Mouse (Mus musculus): ENCODE results near the gene Cdk14. TPM values are rescaled to one million over a fixed set of nuclear protein-coding genes. Genes with fewer than 3 reads are reported as not detected.

The Cdk14 gene
- polyA plus RNA-seq, 1 experiment from 2014 or later = 10.3 TPM

DNA sequence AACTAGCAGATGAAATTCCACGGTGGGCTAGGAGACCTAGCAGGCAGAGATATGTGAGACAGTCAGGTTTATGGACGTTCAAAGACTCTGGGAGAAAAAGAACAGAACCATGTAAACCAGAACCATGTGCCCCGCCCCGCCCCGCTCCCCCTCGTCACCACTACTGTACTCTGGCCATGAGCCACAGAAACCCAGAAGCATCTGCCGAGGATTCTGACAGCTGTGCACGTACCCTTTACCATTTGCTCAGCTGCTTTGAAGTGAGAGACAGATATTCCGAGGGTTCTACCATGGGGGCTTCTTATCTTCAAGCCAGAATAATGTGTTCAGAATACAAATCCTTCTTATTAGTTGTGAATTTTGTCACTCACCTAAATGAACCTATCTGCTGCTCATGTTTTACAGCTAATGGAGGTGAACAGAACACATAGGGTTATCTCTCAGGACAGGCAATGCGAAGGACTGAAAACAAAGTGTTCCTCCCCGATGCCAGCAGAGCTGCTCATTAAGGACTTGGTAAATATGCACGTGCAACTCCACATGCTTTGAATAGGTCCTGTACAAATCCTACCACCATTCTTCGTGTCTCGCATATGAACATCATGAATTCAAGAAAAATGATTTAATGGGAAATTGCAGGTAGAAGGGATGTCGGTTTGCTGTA lies 412.5 kb downstream of the Cdk14 start:
- no peak for DNase-seq (ENCODE audit: low spot score)
- H3K27ac ChIP-seq (replicated peaks) = peak overlapping the region; percentile 10; the same call in 1 of the 2 replicates

DNA sequence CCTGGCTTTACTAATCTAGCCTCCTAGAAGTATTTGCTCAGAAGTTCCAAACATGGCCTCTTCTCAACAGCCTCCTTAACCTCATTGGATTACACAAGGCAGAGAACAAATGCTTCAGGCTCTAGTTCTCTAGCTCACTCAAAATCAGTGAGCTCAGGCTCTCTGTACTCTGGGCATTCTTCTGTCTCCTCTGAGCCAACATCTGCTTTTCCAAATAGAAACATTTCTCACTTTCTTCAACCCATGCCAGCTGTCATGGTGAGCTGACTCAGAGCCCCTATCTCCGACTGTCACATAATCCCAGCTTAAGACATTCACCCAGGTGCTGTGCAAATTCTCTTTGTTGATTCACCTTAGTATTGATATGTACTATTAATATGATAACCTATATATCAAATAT lies 414.5 kb downstream of the Cdk14 start:
- Histone ChIP-seq H3K27me3 (ENCODE audit: low read depth, poor library complexity, severe bottlenecking) (peaks cover 72% of the 10 kb centered on the region), H3K9me3 (replicated peaks) (no peaks in the 10 kb centered on the region), H3K36me3 (peaks cover 5% of the 10 kb centered on the region; the same call in 1 of the 2 replicates), H3K4me1 (peaks cover 24% of the 10 kb centered on the region), H3K4me3 (no peak overlapping the region), H3K27ac (replicated peaks) (no peak overlapping the region)
- WGBS = 76% methylated on average over 1 of the region's 1 CpGs
- DNase-seq (ENCODE audit: low spot score) = no peak

More for the DNA sequence above, 412.5 kb downstream of the Cdk14 start:
- H3K4me1 ChIP-seq = peaks cover 24% of the 10 kb centered on the region
- H3K27me3 ChIP-seq (ENCODE audit: low read depth, poor library complexity, severe bottlenecking) = peaks cover 81% of the 10 kb centered on the region
- peaks cover 5% of the 10 kb centered on the region; the same call in 1 of the 2 replicates for H3K36me3 ChIP-seq
- 0 out of 2 replicates have a peak, but pooled peaks cover 4% of the 10 kb centered on the region for H3K9me3 ChIP-seq (replicated peaks)
- H3K4me3 ChIP-seq = no peak overlapping the region; the same call in 1 of the 2 replicates
- 69% methylated on average over 15 of the region's 15 CpGs for WGBS

GRCm38 (mm10) chr5:5004740-5005139 lies 415.4 kb downstream of the Cdk14 start:
- Histone ChIP-seq H3K36me3 (no peaks in the 10 kb centered on the region), H3K4me3 (no peak overlapping the region), H3K27me3 (ENCODE audit: low read depth, poor library complexity, severe bottlenecking) (peaks cover 63% of the 10 kb centered on the region), H3K9me3 (replicated peaks) (no peaks in the 10 kb centered on the region), H3K27ac (replicated peaks) (no peak overlapping the region), H3K4me1 (peaks cover 24% of the 10 kb centered on the region)
- no peak for DNase-seq (ENCODE audit: low spot score)
- WGBS = 92% methylated on average over 2 of the region's 2 CpGs

GRCm38 (mm10) chr5:4993192-4993601 lies 426.9 kb downstream of the Cdk14 start:
- Histone ChIP-seq H3K4me1 (peaks cover 5% of the 10 kb centered on the region; the same call in 1 of the 2 replicates), H3K4me3 (no peak overlapping the region), H3K27ac (replicated peaks) (no peak overlapping the region), H3K27me3 (ENCODE audit: low read depth, poor library complexity, severe bottlenecking) (no peaks in the 10 kb centered on the region), H3K36me3 (no peaks in the 10 kb centered on the region), H3K9me3 (replicated peaks) (no peaks in the 10 kb centered on the region)
- WGBS = 87% methylated on average over 4 of the region's 4 CpGs
- DNase-seq (ENCODE audit: low spot score) = no peak

- peaks cover 5% of the 10 kb centered on the region; the same call in 1 of the 2 replicates for H3K4me1 ChIP-seq
- 93% methylated on average over 2 of the region's 2 CpGs for WGBS
- H3K4me3 ChIP-seq = no peak overlapping the region
- no peaks in the 10 kb centered on the region for H3K36me3 ChIP-seq
- DNase-seq (ENCODE audit: low spot score) = no peak
- no peak overlapping the region for H3K27ac ChIP-seq (replicated peaks)
- H3K27me3 ChIP-seq (ENCODE audit: low read depth, poor library complexity, severe bottlenecking) = no peaks in the 10 kb centered on the region
- no peaks in the 10 kb centered on the region for H3K9me3 ChIP-seq (replicated peaks)
Observed at GRCm38 (mm10) chr5:4991023-4991422, 429.1 kb downstream of the Cdk14 start.

DNA sequence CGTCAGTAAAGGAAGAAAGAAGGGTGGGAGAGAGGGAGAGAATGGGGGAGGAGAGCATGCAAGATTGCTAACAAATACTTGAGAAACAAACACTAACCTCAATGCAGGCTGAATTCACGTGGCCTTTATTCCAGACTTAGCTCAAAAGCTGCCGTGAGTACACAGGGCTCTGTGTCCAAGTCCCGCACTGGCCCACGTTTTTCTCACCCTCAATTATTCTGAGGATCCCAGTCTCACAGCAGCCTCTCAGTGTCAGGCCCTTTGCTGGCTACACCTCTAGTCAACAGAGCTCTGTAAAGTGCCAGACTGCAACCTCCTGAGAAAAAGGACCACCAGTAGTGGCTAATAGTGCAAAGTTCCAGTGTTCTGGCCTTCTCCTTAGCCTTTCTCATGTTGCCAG lies 429.9 kb downstream of the Cdk14 start:
- Histone ChIP-seq H3K27me3 (ENCODE audit: low read depth, poor library complexity, severe bottlenecking) (no peaks in the 10 kb centered on the region), H3K4me3 (no peak overlapping the region), H3K4me1 (peaks cover 5% of the 10 kb centered on the region; the same call in 1 of the 2 replicates), H3K9me3 (replicated peaks) (no peaks in the 10 kb centered on the region), H3K36me3 (no peaks in the 10 kb centered on the region), H3K27ac (replicated peaks) (no peak overlapping the region)
- DNase-seq (ENCODE audit: low spot score) = no peak
- WGBS = 55% methylated on average over 5 of the region's 5 CpGs

GRCm38 (mm10) chr5:4986181-4986580 lies 433.9 kb downstream of the Cdk14 start:
- whole genome bisulfite sequencing = 83% methylated on average over 2 of the region's 2 CpGs
- no peak overlapping the region for H3K27ac ChIP-seq (replicated peaks)
- no peaks in the 10 kb centered on the region for H3K9me3 ChIP-seq (replicated peaks)
- H3K27me3 ChIP-seq (ENCODE audit: low read depth, poor library complexity, severe bottlenecking) = no peaks in the 10 kb centered on the region
- no peak for DNase-seq (ENCODE audit: low spot score)
- H3K4me1 ChIP-seq = peaks cover 5% of the 10 kb centered on the region; the same call in 1 of the 2 replicates
- H3K4me3 ChIP-seq = no peak overlapping the region
- no peaks in the 10 kb centered on the region for H3K36me3 ChIP-seq

GRCm38 (mm10) chr5:4979551-4979950 lies 440.6 kb downstream of the Cdk14 start:
- H3K4me1 ChIP-seq = no peaks in the 10 kb centered on the region
- WGBS = 94% methylated on average over 4 of the region's 4 CpGs
- DNase-seq (ENCODE audit: low spot score) = no peak
- H3K27ac ChIP-seq (replicated peaks) = no peak overlapping the region
- no peaks in the 10 kb centered on the region for H3K36me3 ChIP-seq
- no peak overlapping the region for H3K4me3 ChIP-seq
- H3K27me3 ChIP-seq (ENCODE audit: low read depth, poor library complexity, severe bottlenecking) = no peaks in the 10 kb centered on the region
- no peaks in the 10 kb centered on the region for H3K9me3 ChIP-seq (replicated peaks)

DNA sequence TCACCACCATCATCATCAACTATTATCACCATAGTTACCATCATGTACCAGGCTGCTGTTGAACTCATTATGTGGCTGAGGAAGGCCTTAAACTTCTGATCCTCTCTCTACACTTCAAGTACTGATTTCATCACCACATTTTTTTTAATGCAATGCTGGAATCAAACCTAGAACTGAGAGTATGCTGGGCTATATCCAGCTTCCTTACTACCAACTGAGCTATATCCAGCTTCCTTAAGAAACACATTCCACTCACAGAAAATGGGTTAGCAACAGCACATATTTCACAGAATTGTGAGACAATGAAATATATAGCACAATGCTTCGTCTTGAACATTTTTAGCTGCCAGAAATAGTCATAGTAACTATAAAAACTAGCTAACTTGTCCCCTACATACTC lies 446.7 kb downstream of the Cdk14 start:
- Histone ChIP-seq H3K27ac (replicated peaks) (no peak overlapping the region), H3K4me1 (no peaks in the 10 kb centered on the region), H3K36me3 (no peaks in the 10 kb centered on the region), H3K4me3 (no peak overlapping the region), H3K9me3 (replicated peaks) (no peaks in the 10 kb centered on the region), H3K27me3 (ENCODE audit: low read depth, poor library complexity, severe bottlenecking) (no peaks in the 10 kb centered on the region)
- WGBS = 92% methylated on average over 1 of the region's 1 CpGs
- DNase-seq (ENCODE audit: low spot score) = no peak

DNA sequence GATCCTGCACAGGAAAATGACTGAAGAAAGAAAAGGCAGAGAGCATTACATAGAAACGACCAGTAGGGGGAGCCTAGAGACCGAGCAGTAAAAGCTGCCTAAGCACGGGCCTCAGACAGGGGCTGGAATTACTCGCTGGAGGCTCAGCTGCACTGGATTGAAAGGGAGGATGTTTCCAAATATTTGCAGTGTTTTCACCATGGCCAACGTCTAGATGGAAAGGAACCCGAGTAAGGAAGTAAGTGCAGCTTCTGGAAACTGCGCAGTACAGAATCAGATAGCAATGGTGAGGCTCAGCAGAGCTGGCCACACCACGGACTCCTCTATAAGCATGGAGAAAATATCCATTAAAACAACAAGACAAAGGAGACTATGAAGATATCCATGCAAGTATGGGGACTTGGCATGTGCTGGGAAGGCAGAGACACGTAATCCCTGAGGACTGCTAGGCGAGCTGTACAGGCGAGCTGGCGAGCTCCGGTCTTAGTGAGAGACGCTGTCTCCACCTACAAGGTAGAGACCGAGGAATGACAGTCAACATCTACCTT lies 458.0 kb downstream of the Cdk14 start:
- 54% methylated on average over 15 of the region's 15 CpGs for WGBS

DNA sequence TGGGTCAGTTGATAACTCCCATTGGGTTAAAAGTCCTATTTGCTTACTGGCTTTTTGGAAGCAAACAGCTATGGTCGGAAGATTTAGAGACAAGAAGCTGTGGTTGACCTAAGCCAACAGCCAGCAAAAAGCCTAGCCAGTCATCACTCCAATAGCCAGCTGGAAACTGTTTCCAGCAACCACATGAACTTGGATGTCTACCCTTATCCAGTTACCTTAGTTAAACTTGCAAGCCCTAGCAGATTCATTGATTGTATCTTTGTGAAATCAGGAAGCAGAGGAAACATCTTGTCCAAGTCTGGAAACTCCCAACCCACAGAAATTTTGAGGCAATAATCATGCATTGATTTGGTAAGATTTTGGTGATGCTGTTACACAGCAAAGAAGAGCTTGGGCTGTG lies 458.5 kb downstream of the Cdk14 start:
- Histone ChIP-seq H3K27ac (replicated peaks) (no peak overlapping the region), H3K36me3 (no peaks in the 10 kb centered on the region), H3K4me1 (peaks cover 21% of the 10 kb centered on the region), H3K4me3 (no peak overlapping the region), H3K27me3 (ENCODE audit: low read depth, poor library complexity, severe bottlenecking) (no peaks in the 10 kb centered on the region), H3K9me3 (replicated peaks) (no peaks in the 10 kb centered on the region)
- DNase-seq (ENCODE audit: low spot score) = no peak
- 97% methylated on average over 1 of the region's 1 CpGs for WGBS

More for the DNA sequence above, 458.0 kb downstream of the Cdk14 start:
- no peak overlapping the region for H3K27ac ChIP-seq (replicated peaks)
- no peaks in the 10 kb centered on the region for H3K9me3 ChIP-seq (replicated peaks)
- H3K4me1 ChIP-seq = peaks cover 21% of the 10 kb centered on the region
- no peak overlapping the region for H3K4me3 ChIP-seq
- no peaks in the 10 kb centered on the region for H3K36me3 ChIP-seq
- no peaks in the 10 kb centered on the region for H3K27me3 ChIP-seq (ENCODE audit: low read depth, poor library complexity, severe bottlenecking)
- peak; percentile 64 for DNase-seq (ENCODE audit: low spot score)

DNA sequence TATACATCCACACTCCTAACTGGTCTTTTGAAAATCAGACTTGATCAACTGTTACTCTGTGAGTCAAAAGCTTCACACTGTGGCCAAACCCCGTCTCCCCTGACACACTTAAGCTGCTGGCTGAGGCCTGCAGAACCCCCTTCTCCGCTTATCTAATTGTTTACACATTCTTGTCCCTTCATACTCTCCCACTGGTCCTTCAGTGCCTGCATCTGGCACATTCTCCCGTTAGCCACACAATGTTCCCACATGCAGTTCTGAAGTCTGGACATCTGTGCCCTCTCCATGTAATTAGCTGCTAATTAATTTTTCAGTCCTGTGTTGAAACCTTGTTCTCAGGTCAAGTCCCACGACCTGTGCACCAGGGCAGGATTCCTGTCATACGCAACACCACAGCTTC lies 460.7 kb downstream of the Cdk14 start:
- Histone ChIP-seq H3K36me3 (no peaks in the 10 kb centered on the region), H3K4me3 (no peak overlapping the region), H3K9me3 (replicated peaks) (no peaks in the 10 kb centered on the region), H3K27ac (replicated peaks) (no peak overlapping the region), H3K27me3 (ENCODE audit: low read depth, poor library complexity, severe bottlenecking) (no peaks in the 10 kb centered on the region), H3K4me1 (peaks cover 21% of the 10 kb centered on the region)
- DNase-seq (ENCODE audit: low spot score) = no peak
- 51% methylated on average over 5 of the region's 5 CpGs for WGBS

- DNase-seq (ENCODE audit: low spot score) = no peak
- peaks cover 9% of the 10 kb centered on the region; the same call in 1 of the 2 replicates for H3K4me1 ChIP-seq
- H3K27me3 ChIP-seq (ENCODE audit: low read depth, poor library complexity, severe bottlenecking) = no peaks in the 10 kb centered on the region
- no peak overlapping the region for H3K27ac ChIP-seq (replicated peaks)
- H3K9me3 ChIP-seq (replicated peaks) = no peaks in the 10 kb centered on the region
- no peak overlapping the region for H3K4me3 ChIP-seq
- 88% methylated on average over 7 of the region's 7 CpGs for WGBS
- H3K36me3 ChIP-seq = no peaks in the 10 kb centered on the region
Observed at GRCm38 (mm10) chr5:4955993-4956392, 464.1 kb downstream of the Cdk14 start.

Measured in midbrain, embryonic 10.5 days (tissue).